Mouse (Mus musculus) fat pad, adult 2 months (tissue): ENCODE measurements at regions not wholly inside any gene's neighbourhood (a gene's known extent, or its start where the extent isn't known, plus 50 kb on each side); places are given as distances from the start of the nearest gene placed in this dataset.
"Not testable (repeated sequence)": the region's sequence is repeated elsewhere in the genome, so short reads cannot be mapped to it uniquely, and the experiment has no call there.

Experiments used
- DNase-seq: peaks from one replicate; pipeline ENCODE4 v3.0.0-alpha.2; 2011; ENCODE audit warnings: low read depth, low spot score; ENCODE audit errors: extremely low read depth

- no peak for DNase-seq
These were observed 704.0 kb downstream of the 4930447A16Rik start for GRCm38 (mm10) chr15:38129330-38129729.

- DNase-seq: no peak
These were observed 704.7 kb downstream of the 4930447A16Rik start for GRCm38 (mm10) chr15:38129861-38130631.

GRCm38 (mm10) chr15:38130632-38131028 is 705.3 kb downstream of the 4930447A16Rik start:
- DNase-seq: no peak

- DNase-seq: no peak
These were observed 714.3 kb downstream of the 4930447A16Rik start for GRCm38 (mm10) chr15:38139639-38140038.

- DNase-seq: no peak
These were observed 718.1 kb downstream of the 4930447A16Rik start for GRCm38 (mm10) chr15:38143495-38143894.

GRCm38 (mm10) chr15:38151654-38152053 is 726.3 kb downstream of the 4930447A16Rik start:
- DNase-seq: no peak

GRCm38 (mm10) chr15:38153821-38154220 is 728.5 kb downstream of the 4930447A16Rik start:
- DNase-seq: not testable (repeated sequence)

GRCm38 (mm10) chr15:38159161-38159560 is 733.8 kb downstream of the 4930447A16Rik start:
- DNase-seq: no peak

GRCm38 (mm10) chr15:38163721-38164120 is 738.4 kb downstream of the 4930447A16Rik start:
- DNase-seq: peak; percentile 10

- no peak for DNase-seq
These were observed 739.5 kb downstream of the 4930447A16Rik start for GRCm38 (mm10) chr15:38164848-38165247.

- DNase-seq: no peak
These were observed 740.6 kb downstream of the 4930447A16Rik start for GRCm38 (mm10) chr15:38165881-38166445.

GRCm38 (mm10) chr15:38166476-38166875 is 741.1 kb downstream of the 4930447A16Rik start:
- DNase-seq: no peak

GRCm38 (mm10) chr15:38167618-38168152 is 742.3 kb downstream of the 4930447A16Rik start:
- no peak for DNase-seq

GRCm38 (mm10) chr15:38169191-38169590 is 743.8 kb downstream of the 4930447A16Rik start:
- no peak for DNase-seq
